Mouse (Mus musculus): ENCODE results near the gene Gm13276. TPM values are rescaled to one million over a fixed set of nuclear protein-coding genes. Genes with fewer than 3 reads are reported as not detected.
A peak's percentile ranks its signal among the peaks of the same experiment; 100 is the strongest.
"Not testable (repeated sequence)": the region's sequence is repeated elsewhere in the genome, so short reads cannot be mapped to it uniquely, and the experiment has no call there.

Gm13276 gene
- total RNA-seq, 2 experiments from 2014 or later = not detected

- DNase-seq (ENCODE audit: low spot score in 2 of 2) = not testable (repeated sequence)
Measured at GRCm38 (mm10) chr4:88781831-88782230, 3.7 kb upstream of the Gm13276 start, which contains the start of gene Ifnz. TSS of gene Ifnz (plus strand) at chr4:88782131.

GRCm38 (mm10) chr4:88782335-88782734 is 3.2 kb upstream of the Gm13276 start:
- not testable (repeated sequence) for DNase-seq (ENCODE audit: low spot score in 2 of 2)

GRCm38 (mm10) chr4:88788402-88788801 is 2.9 kb downstream of the Gm13276 start, which contains the start of gene Gm13277:
TSS of gene Gm13277 (plus strand) at chr4:88788632.
- DNase-seq (ENCODE audit: low spot score in 2 of 2) = peak; percentile 20 to 52

- DNase-seq (ENCODE audit: low spot score in 2 of 2) = not testable (repeated sequence)
Measured at GRCm38 (mm10) chr4:88791250-88791649, 5.7 kb downstream of the Gm13276 start, which contains the start of gene Gm13278. TSS of gene Gm13278 (plus strand) at chr4:88791550.

GRCm38 (mm10) chr4:88793936-88794675 is 8.6 kb downstream of the Gm13276 start, which contains the start of gene Gm13275:
TSS of gene Gm13275 (plus strand) at chr4:88794487.
- peak; percentile 51 to 63 for DNase-seq (ENCODE audit: low spot score in 2 of 2)

- DNase-seq (ENCODE audit: low spot score in 2 of 2) = not testable (repeated sequence)
Measured at GRCm38 (mm10) chr4:88797097-88797496, 11.6 kb downstream of the Gm13276 start, which contains the start of gene Gm13279. TSS of gene Gm13279 (plus strand) at chr4:88797397.

- not testable (repeated sequence) for DNase-seq (ENCODE audit: low spot score in 2 of 2)
Measured at GRCm38 (mm10) chr4:88799365-88799764, 13.9 kb downstream of the Gm13276 start, which contains the start of gene Gm13285. TSS of gene Gm13285 (plus strand) at chr4:88799665.

- DNase-seq (ENCODE audit: low spot score in 2 of 2) = not testable (repeated sequence)
Measured at GRCm38 (mm10) chr4:88802954-88803353, 17.4 kb downstream of the Gm13276 start, which contains the start of gene Gm13287. TSS of gene Gm13287 (plus strand) at chr4:88803254.

- DNase-seq (ENCODE audit: low spot score in 2 of 2) = not testable (repeated sequence)
Measured at GRCm38 (mm10) chr4:88805231-88805630, 19.7 kb downstream of the Gm13276 start, which contains the start of gene Gm13288. TSS of gene Gm13288 (plus strand) at chr4:88805531.

- DNase-seq (ENCODE audit: low spot score in 2 of 2) = peak in 1 of 2 experiments; percentile 17
Measured at GRCm38 (mm10) chr4:88805761-88806160, 20.3 kb downstream of the Gm13276 start.

GRCm38 (mm10) chr4:88815928-88816327 is 30.4 kb downstream of the Gm13276 start, which contains the start of gene Ifna7:
TSS of gene Ifna7 (plus strand) at chr4:88816228.
- no peak for DNase-seq (ENCODE audit: low spot score in 2 of 2)

GRCm38 (mm10) chr4:88819659-88820058 is 34.1 kb downstream of the Gm13276 start, which contains the start of gene Ifna11:
TSS of gene Ifna11 (plus strand) at chr4:88819959.
- DNase-seq (ENCODE audit: low spot score in 2 of 2) = no peak

GRCm38 (mm10) chr4:88822995-88823394 is 37.5 kb downstream of the Gm13276 start:
- DNase-seq (ENCODE audit: low spot score in 2 of 2) = no peak

GRCm38 (mm10) chr4:88827116-88827515 is 41.6 kb downstream of the Gm13276 start, which contains the start of gene Ifna6:
TSS of gene Ifna6 (plus strand) at chr4:88827416.
- not testable (repeated sequence) for DNase-seq (ENCODE audit: low spot score in 2 of 2)

- peak in 1 of 2 experiments; percentile 19 for DNase-seq (ENCODE audit: low spot score in 2 of 2)
Measured at GRCm38 (mm10) chr4:88830523-88830922, 45.0 kb downstream of the Gm13276 start.

- DNase-seq (ENCODE audit: low spot score in 2 of 2) = not testable (repeated sequence)
Measured at GRCm38 (mm10) chr4:88835225-88835624, 49.7 kb downstream of the Gm13276 start, which contains the start of gene Ifna5. TSS of gene Ifna5 (plus strand) at chr4:88835525.

Other genes with a start within 250 kb of the Gm13276 start
- not detected for gene Ifna15, start 227.5 kb upstream of the Gm13276 start, total RNA-seq (2021)
- gene Ifna14, start 213.9 kb upstream of the Gm13276 start, total RNA-seq (2021) = not detected
- not detected for gene Ifna9, start 193.3 kb upstream of the Gm13276 start, total RNA-seq (2021)
- not detected for gene Ifna12, start 182.3 kb upstream of the Gm13276 start, total RNA-seq (2021)
- not detected for gene C87499, start 151.3 kb upstream of the Gm13276 start, total RNA-seq (2021)
- gene Ifna13, start 141.2 kb upstream of the Gm13276 start, total RNA-seq (2021) = not detected
- gene Ifna16, start 108.8 kb upstream of the Gm13276 start, total RNA-seq (2021) = not detected
- gene Ifna2, start 101.8 kb upstream of the Gm13276 start, total RNA-seq (2021) = not detected
- gene Ifnab, start 94.3 kb upstream of the Gm13276 start, total RNA-seq (2021) = not detected
- gene Gm26566, start 63.9 kb upstream of the Gm13276 start, total RNA-seq (2021) = under 1 TPM in 1 of 2 experiments, not detected in 1; 0.98 TPM
- gene Klhl9, start 63.2 kb upstream of the Gm13276 start, total RNA-seq (2021) = 10 to 100 TPM; 81.9 to 94.2 TPM
- gene Gm13271, start 30.8 kb upstream of the Gm13276 start, total RNA-seq (2021) = not detected
- not detected for gene Gm13283, start 25.6 kb upstream of the Gm13276 start, total RNA-seq (2021)
- gene Gm13290, start 11.9 kb upstream of the Gm13276 start, total RNA-seq (2021) = not detected
- gene Gm13289, start 8.8 kb upstream of the Gm13276 start, total RNA-seq (2021) = not detected
- not detected for gene Gm13272, start 5.9 kb upstream of the Gm13276 start, total RNA-seq (2021)
- not detected for gene Ifnz, start 3.6 kb upstream of the Gm13276 start, total RNA-seq (2021)
- gene Gm13277, start 2.9 kb downstream of the Gm13276 start, total RNA-seq (2021) = not detected
- gene Gm13278, start 5.8 kb downstream of the Gm13276 start, total RNA-seq (2021) = not detected
- not detected for gene Gm13275, start 8.8 kb downstream of the Gm13276 start, total RNA-seq (2021)
- not detected for gene Gm13279, start 11.7 kb downstream of the Gm13276 start, total RNA-seq (2021)
- under 1 TPM; 0.37 to 0.54 TPM for gene Gm13285, start 14.0 kb downstream of the Gm13276 start, total RNA-seq (2021)
- gene Gm13287, start 17.5 kb downstream of the Gm13276 start, total RNA-seq (2021) = not detected
- gene Gm13288, start 19.8 kb downstream of the Gm13276 start, total RNA-seq (2021) = not detected
- not detected for gene Ifna7, start 30.5 kb downstream of the Gm13276 start, total RNA-seq (2021)
- not detected for gene Ifna11, start 34.2 kb downstream of the Gm13276 start, total RNA-seq (2021)
- not detected for gene Ifna6, start 41.7 kb downstream of the Gm13276 start, total RNA-seq (2021)
- not detected for gene Ifna5, start 49.8 kb downstream of the Gm13276 start, total RNA-seq (2021)
- gene Ifna4, start 56.2 kb downstream of the Gm13276 start, total RNA-seq (2021) = not detected
- not detected for gene Ifna1, start 64.4 kb downstream of the Gm13276 start, total RNA-seq (2021)
- not detected for gene Ifne, start 94.5 kb downstream of the Gm13276 start, total RNA-seq (2021)

All from gastrocnemius, postnatal 4 days (tissue).